Mouse (Mus musculus): ENCODE results near the gene Gm7030. TPM values are rescaled to one million over a fixed set of nuclear protein-coding genes. Genes with fewer than 3 reads are reported as not detected.
A peak's percentile ranks its signal among the peaks of the same experiment; 100 is the strongest.
"Not testable (repeated sequence)": the region's sequence is repeated elsewhere in the genome, so short reads cannot be mapped to it uniquely, and the experiment has no call there.

Gm7030 gene
- total RNA-seq, 4 experiments from 2014 or later: 0.57 TPM; not detected in 3

- not testable (repeated sequence) for DNase-seq (ENCODE audit: low spot score in 2 of 2)
Measured at GRCm38 (mm10) chr17:36082519-36083232, 46.5 kb downstream of the Gm7030 start.

- DNase-seq (ENCODE audit: low spot score in 2 of 2): not testable (repeated sequence)
Measured at GRCm38 (mm10) chr17:36081901-36082300, 47.3 kb downstream of the Gm7030 start.

GRCm38 (mm10) chr17:36060829-36061228 is 68.4 kb downstream of the Gm7030 start:
- peak; percentile 63 to 88 for DNase-seq (ENCODE audit: low spot score in 2 of 2)

Other genes with a start within 250 kb of the Gm7030 start
- 10 to 100 TPM; 28.3 to 35.3 (median 31.4) TPM for gene Dhx16, start 249.6 kb downstream of the Gm7030 start, total RNA-seq (2022)
- gene 2310061I04Rik, start 232.0 kb downstream of the Gm7030 start, total RNA-seq (2022): 10 to 100 TPM; 45.9 to 61.4 (median 50.0) TPM
- gene Atat1, start 219.3 kb downstream of the Gm7030 start, total RNA-seq (2022): 10 to 100 TPM; 53.2 to 64.1 (median 60.0) TPM
- 10 to 100 TPM; 39.0 to 57.9 (median 42.8) TPM for gene Mrps18b, start 213.0 kb downstream of the Gm7030 start, total RNA-seq (2022)
- 10 to 100 TPM; 71.6 to 79.8 (median 74.6) TPM for gene Ppp1r10, start 213.0 kb downstream of the Gm7030 start, total RNA-seq (2022)
- gene Abcf1, start 159.7 kb downstream of the Gm7030 start, total RNA-seq (2022): 10 to 100 TPM; 68.3 to 76.5 (median 72.7) TPM
- 100 to 1,000 TPM; 135 to 141 (median 138) TPM for gene Gnl1, start 149.6 kb downstream of the Gm7030 start, total RNA-seq (2022)
- 10 to 100 TPM; 40.5 to 52.4 (median 45.4) TPM for gene Prr3, start 149.2 kb downstream of the Gm7030 start, total RNA-seq (2022)
- gene H2-T24, start 108.9 kb downstream of the Gm7030 start, total RNA-seq (2022): 1 to 10 TPM in 3 of 4 experiments, under 1 TPM in 1; 0.80 to 4.4 (median 2.6) TPM
- 10 to 100 TPM in 2 of 4 experiments, 1 to 10 TPM in 2; 6.6 to 30.9 (median 14.2) TPM for gene H2-T23, start 96.6 kb downstream of the Gm7030 start, total RNA-seq (2022)
- gene H2-T22, start 86.7 kb downstream of the Gm7030 start, total RNA-seq (2022): 10 to 100 TPM; 15.7 to 18.4 (median 16.5) TPM
- gene Gm6034, start 86.5 kb downstream of the Gm7030 start, total RNA-seq (2022): not detected
- gene Gm11127, start 71.1 kb downstream of the Gm7030 start, total RNA-seq (2022): 1 to 10 TPM in 3 of 4 experiments, under 1 TPM in 1; 1.00 to 5.0 (median 2.2) TPM
- under 1 TPM in 3 of 4 experiments, not detected in 1; 0.22 to 0.61 (median 0.28) TPM for gene Gm19684, start 7.7 kb downstream of the Gm7030 start, total RNA-seq (2022)
- gene Gm8909, start 39.1 kb upstream of the Gm7030 start, total RNA-seq (2022): not detected
- gene H2-T3, start 60.9 kb upstream of the Gm7030 start, total RNA-seq (2022): not detected
- gene Rpp21, start 128.6 kb upstream of the Gm7030 start, total RNA-seq (2022): 10 to 100 TPM; 39.1 to 50.1 (median 45.3) TPM
- 10 to 100 TPM; 23.2 to 27.7 (median 25.4) TPM for gene Trim39, start 142.8 kb upstream of the Gm7030 start, total RNA-seq (2022)
- gene H2-M10.2, start 157.1 kb upstream of the Gm7030 start, total RNA-seq (2022): not detected
- not detected for gene H2-M10.1, start 196.7 kb upstream of the Gm7030 start, total RNA-seq (2022)
- gene H2-M10.3, start 239.0 kb upstream of the Gm7030 start, total RNA-seq (2022): not detected